Mouse (Mus musculus): ENCODE data around the gene Phlda2.

The Phlda2 gene

GRCm38 (mm10) chr7:143463865-143464415 lies 39.0 kb downstream of the Phlda2 start:
- peak; percentile 67 to 80 for DNase-seq (ENCODE audit: low spot score in 2 of 2)

GRCm38 (mm10) chr7:143462516-143462915 lies 40.4 kb downstream of the Phlda2 start:
- DNase-seq (ENCODE audit: low spot score in 2 of 2) = no peak

DNA sequence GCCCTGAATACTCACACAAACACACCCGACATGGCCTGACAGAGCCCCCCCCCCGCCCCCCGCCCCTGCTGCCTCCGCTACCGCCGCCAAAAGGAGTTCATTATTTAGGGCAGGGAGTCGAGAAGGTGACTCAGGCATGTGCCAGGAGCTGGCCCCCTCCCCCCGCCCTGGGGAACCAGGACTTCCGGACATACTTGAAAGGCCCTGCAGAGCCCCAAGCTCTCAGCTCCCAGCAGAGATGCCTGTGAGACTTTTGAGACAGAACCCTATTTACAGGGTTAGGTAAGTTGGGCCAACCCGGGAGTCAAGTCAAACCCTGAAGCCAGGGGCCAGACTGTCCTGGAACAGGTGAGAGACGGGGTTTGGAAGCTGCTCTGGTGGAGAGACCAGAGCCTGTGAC lies 41.0 kb downstream of the Phlda2 start:
- no peak for DNase-seq (ENCODE audit: low spot score in 2 of 2)

GRCm38 (mm10) chr7:143461294-143461870 lies 41.6 kb downstream of the Phlda2 start:
- no peak for DNase-seq (ENCODE audit: low spot score in 2 of 2)

DNA sequence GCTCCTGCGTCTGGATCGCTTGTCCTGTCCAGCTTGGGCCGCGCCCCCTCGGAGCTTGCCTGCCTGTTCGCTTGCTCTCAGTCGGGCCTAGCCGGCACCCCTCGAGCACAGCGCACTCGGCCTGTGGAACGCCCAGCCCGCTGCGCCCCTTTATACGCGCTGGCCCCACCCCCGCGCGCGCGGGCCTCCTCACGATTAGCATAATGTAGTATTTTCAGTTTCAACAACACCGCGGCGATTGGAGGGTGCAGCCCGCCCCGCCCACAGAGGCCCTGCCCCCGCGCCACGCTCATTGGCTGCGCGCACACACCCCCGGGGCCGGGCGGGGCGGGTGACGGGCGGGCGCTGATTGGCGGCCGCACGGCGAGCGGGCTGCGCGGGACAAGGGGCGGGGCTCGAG lies 42.1 kb downstream of the Phlda2 start, which contains the start of gene Cdkn1c:
Gene Cdkn1c, minus strand, starts transcription at position 177 of the 400 bp plus-strand sequence.
- DNase-seq (ENCODE audit: low spot score in 2 of 2) = peak; percentile 83 to 89

DNA sequence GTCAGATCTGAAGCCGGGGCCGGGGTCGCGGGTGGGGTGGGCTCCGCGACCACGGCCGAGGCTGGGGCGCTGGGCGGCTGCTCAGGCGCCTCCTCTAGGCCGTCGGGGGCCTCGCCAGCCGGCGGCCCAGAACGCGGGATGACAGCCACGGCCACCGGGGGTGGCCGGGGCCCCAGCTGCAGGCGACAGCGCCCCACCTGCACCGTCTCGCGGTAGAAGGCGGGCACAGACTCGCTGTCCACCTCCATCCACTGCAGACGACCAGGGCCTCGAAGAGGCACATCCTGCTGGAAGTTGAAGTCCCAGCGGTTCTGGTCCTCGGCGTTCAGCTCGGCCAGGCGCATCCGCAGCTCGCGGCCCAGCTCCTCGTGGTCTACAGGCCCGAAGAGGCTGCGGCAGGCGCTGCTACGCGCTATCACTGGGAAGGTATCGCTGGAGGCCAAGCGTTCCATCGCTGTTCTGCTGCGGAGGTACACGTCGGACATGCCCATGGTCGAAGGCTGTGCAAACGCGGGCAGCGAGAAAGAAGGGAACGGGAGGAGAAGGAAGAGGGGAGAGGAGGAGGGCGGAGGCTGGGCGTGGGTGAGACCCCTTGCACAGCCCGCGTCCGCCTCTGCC lies 42.6 kb downstream of the Phlda2 start:
- no peak for DNase-seq (ENCODE audit: low spot score in 2 of 2)

- no peak for DNase-seq (ENCODE audit: low spot score in 2 of 2)
Measured at GRCm38 (mm10) chr7:143459332-143460211, 43.4 kb downstream of the Phlda2 start.

GRCm38 (mm10) chr7:143458963-143459331 lies 44.0 kb downstream of the Phlda2 start:
- DNase-seq (ENCODE audit: low spot score in 2 of 2) = no peak
